Mouse (Mus musculus) kidney, postnatal 0 days (tissue): ENCODE measurements around the gene Tnni3k. TPM values are rescaled to one million over a fixed set of nuclear protein-coding genes. Genes with fewer than 3 reads are reported as not detected.

Experiments
- ATAC-seq: fragments of 200-750 bp; cut with Nextera tagmentation; replicated peaks from 2 replicates; pipeline ENCODE4 v1.8.0; 2017; ENCODE audit warnings: low read depth, moderate number of reproducible peaks, moderate TSS enrichment, moderate library complexity; ENCODE audit not compliant: low FRiP score
- DNase-seq: peaks from one replicate; pipeline ENCODE4 v3.0.0-alpha.2; 2016; ENCODE audit warnings: low spot score
- H3K27ac ChIP-seq: fragments of 300-500 bp; sonication (generic); 2 replicates; pipeline ENCODE4 v1.5.1; 2014; ENCODE audit warnings: mild to moderate bottlenecking
- H3K27me3 ChIP-seq: fragments of 300-500 bp; sonication (generic); 2 replicates; pipeline ENCODE4 v1.6.1; 2014; ENCODE audit warnings: low read length, mixed read lengths; ENCODE audit not compliant: insufficient read depth
- H3K36me3 ChIP-seq: fragments of 300-500 bp; sonication (generic); 2 replicates; pipeline ENCODE4 v1.6.1; 2014; ENCODE audit warnings: low read length, mixed read lengths; ENCODE audit not compliant: insufficient read depth
- H3K4me1 ChIP-seq: fragments of 300-500 bp; sonication (generic); replicated peaks from 2 replicates; pipeline ENCODE4 v1.6.1; 2014; ENCODE audit warnings: antibody characterized with exemption, low read length, mixed read lengths; ENCODE audit not compliant: insufficient read depth
- H3K4me2 ChIP-seq: fragments of 300-500 bp; sonication (generic); 2 replicates; pipeline ENCODE4 v1.6.1; 2014; ENCODE audit warnings: mild to moderate bottlenecking, low read length, moderate library complexity, mixed read lengths
- H3K4me3 ChIP-seq: fragments of 300-500 bp; sonication (generic); replicated peaks from 2 replicates; pipeline ENCODE4 v1.5.1; 2014; ENCODE audit warnings: low read depth, low read length
- H3K9ac ChIP-seq: fragments of 300-500 bp; sonication (generic); 2 replicates; pipeline ENCODE4 v1.6.1; 2014; ENCODE audit warnings: low read depth, low read length
- H3K9me3 ChIP-seq: fragments of 300-500 bp; sonication (generic); replicated peaks from 2 replicates; pipeline ENCODE4 v1.6.1; 2016; ENCODE audit warnings: low read length, inconsistent platforms, mixed read lengths
- CTCF ChIP-seq: IDR thresholded peaks from 2 replicates; pipeline ENCODE4 v1.5.1; 2016; ENCODE audit warnings: antibody characterized with exemption, low read depth, mild to moderate bottlenecking, moderate library complexity
- WGBS: fragments of 180-500 bp; shearing (Covaris S2); extraction: QIAGEN DNeasy Blood & Tissue Kit; methylation state at CpG from one replicate; pipeline ENCODE4 v1.1.7; 2014; 5-methylcytosine and 5-hydroxymethylcytosine counted together
- polyA plus RNA-seq: library from polyadenylated mRNA; unstranded; fragments of >200 nt; fragmentation: Nextera tagmentation; extraction: Ambion mirVana; gene quantifications from 2 replicates; pipeline ENCODE4 v1.2.1, GENCODE M21; 2015

The Tnni3k gene
- polyA plus RNA-seq, 1 experiment from 2014 or later: not detected

DNA sequence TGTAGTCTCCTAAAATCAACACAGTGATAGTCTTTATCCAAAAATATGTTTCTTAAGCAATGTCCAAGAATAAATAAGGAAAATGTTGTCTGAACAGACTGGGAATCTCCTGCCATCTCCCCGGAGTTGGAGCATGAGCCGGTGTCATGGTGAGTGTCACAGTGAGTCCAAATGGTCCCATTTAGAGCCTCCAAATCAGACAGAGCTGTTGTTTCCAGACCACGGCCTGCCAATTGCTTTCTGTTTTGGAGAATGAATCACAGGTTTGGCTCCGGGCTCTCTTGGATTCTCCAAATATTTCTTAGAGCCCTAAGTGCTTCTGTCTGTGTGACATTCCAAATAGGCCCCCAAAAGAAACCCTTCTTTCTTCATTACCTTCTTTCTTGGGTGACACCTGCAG lies 256.4 kb downstream of the Tnni3k start:
- Histone ChIP-seq H3K4me2 (no peak overlapping the region), H3K4me1 (no peaks in the 10 kb centered on the region), H3K36me3 (no peaks in the 10 kb centered on the region), H3K4me3 (no peak overlapping the region), H3K27me3 (no peaks in the 10 kb centered on the region), H3K9me3 (no peaks in the 10 kb centered on the region), H3K9ac (no peak overlapping the region), H3K27ac (no peak overlapping the region)
- ATAC-seq: no peak
- 79% methylated on average over 4 of the region's 4 CpGs for WGBS
- no peak for DNase-seq
- TF ChIP-seq CTCF: no peak

DNA sequence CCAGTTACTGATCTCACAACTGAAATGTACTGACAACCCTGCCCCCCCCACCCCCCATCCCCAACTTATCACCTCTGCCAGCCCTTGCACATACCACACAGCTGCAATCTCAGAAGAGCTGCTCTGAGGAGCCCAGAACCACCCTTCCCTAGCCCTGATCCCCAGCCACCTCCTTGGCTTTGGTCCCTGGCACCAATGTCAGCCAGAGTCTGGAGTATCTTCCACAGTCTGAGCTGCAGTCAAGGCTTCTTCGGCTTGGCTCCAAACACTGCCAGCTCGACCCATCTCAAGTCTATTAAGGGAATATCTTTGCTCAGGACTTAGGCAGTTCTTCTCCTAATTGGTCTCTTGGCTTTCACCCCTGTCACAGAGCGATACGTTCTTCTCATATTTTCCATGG lies 261.6 kb downstream of the Tnni3k start:
- Histone ChIP-seq H3K36me3 (no peaks in the 10 kb centered on the region), H3K4me1 (no peaks in the 10 kb centered on the region), H3K4me2 (no peak overlapping the region), H3K4me3 (no peak overlapping the region), H3K9ac (no peak overlapping the region), H3K27ac (no peak overlapping the region), H3K9me3 (no peaks in the 10 kb centered on the region), H3K27me3 (no peaks in the 10 kb centered on the region)
- DNase-seq: no peak
- ATAC-seq: no peak
- 82% methylated on average over 4 of the region's 4 CpGs for WGBS
- no peak for TF ChIP-seq CTCF

DNA sequence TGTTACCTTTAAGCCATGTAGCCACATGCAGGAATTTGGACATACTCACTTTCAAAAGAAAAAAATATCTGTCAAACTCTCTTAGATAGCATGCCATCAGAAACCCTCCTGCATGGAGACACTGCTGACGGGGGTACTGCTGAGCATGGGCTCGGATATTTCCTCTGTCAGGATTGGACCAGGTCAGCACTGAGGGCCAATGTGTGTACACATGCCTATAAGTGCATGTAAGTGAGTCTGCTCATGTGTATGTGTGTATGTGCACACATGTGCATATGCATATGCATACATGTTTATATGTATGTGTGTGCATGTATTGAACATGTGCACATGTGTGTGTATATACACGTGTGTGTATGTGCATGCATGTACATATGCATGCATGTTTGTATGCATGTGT lies 267.6 kb downstream of the Tnni3k start:
- H3K4me2 ChIP-seq: no peak overlapping the region
- no peak for TF ChIP-seq CTCF
- H3K27me3 ChIP-seq: no peaks in the 10 kb centered on the region
- no peaks in the 10 kb centered on the region for H3K9me3 ChIP-seq
- ATAC-seq: no peak
- no peaks in the 10 kb centered on the region for H3K36me3 ChIP-seq
- no peak overlapping the region for H3K4me3 ChIP-seq
- WGBS: 81% methylated on average over 3 of the region's 3 CpGs
- no peak overlapping the region for H3K27ac ChIP-seq
- H3K4me1 ChIP-seq: no peaks in the 10 kb centered on the region
- H3K9ac ChIP-seq: no peak overlapping the region
- no peak for DNase-seq

DNA sequence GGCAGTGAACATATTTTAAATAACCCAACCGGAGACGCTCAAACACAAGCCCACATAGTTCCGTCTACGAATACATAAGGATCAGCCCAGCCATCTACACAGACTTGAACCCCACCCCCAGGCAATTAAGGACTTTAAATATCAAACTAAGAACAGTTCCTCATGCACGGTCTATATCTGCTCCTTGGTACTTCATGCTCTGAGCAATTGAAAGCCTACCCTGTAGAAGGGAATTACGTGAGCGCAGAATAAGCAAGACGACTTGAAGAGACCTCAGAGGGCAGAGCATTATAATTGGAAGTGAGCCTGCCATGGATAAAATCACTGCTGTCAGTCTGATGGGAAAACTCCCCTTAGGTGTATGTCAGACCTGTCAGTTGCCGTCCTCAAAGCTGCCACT lies 268.9 kb downstream of the Tnni3k start:
- WGBS: 83% methylated on average over 9 of the region's 9 CpGs
- no peak for ATAC-seq
- H3K27me3 ChIP-seq: no peaks in the 10 kb centered on the region

DNA sequence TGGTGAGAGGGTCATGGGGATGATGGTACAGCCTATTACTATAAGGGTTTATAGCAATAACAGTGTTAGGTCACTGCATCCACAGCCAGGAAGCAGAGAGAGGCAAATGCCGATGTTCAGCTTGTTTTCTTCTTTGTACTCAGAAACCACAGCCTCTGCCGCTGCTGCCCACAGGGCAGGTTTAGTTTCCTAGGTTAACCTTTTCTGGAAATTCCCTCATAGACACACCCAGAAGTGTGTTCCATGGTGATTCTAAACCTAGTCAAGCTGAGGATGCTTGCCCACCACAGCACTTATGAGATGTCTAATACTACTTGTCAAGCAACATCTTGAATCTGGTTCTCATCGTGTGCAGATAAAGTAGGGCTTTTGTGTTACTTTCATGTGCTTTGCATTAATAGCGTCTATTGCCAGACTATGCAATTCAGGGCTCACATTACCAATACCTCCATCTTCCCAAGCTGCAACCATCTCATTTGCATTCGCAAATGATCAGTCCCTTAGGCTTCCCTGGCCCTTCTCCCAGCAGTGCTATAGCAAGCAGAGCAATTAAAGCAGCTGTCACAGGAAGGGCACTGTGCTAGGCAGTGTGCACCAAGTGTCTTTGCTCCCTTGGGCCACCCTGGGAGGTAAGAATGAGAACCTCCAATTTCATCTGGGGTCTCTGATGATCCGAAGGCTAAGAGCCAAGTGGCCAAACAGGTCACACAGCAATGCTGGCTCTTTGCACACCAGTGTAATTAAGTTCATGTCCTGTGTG lies 276.2 kb downstream of the Tnni3k start:
- no peaks in the 10 kb centered on the region for H3K27me3 ChIP-seq
- no peak overlapping the region for H3K27ac ChIP-seq
- TF ChIP-seq CTCF: no peak
- no peaks in the 10 kb centered on the region for H3K9me3 ChIP-seq
- H3K4me3 ChIP-seq: no peak overlapping the region
- H3K4me2 ChIP-seq: no peak overlapping the region
- WGBS: 66% methylated on average over 6 of the region's 6 CpGs
- DNase-seq: no peak
- no peak for ATAC-seq
- no peaks in the 10 kb centered on the region for H3K36me3 ChIP-seq
- no peaks in the 10 kb centered on the region for H3K4me1 ChIP-seq
- no peak overlapping the region for H3K9ac ChIP-seq

More for the DNA sequence above, 268.9 kb downstream of the Tnni3k start:
- no peak for TF ChIP-seq CTCF
- H3K4me1 ChIP-seq: no peaks in the 10 kb centered on the region
- no peaks in the 10 kb centered on the region for H3K36me3 ChIP-seq
- no peak for DNase-seq
- no peak overlapping the region for H3K4me3 ChIP-seq
- no peak overlapping the region for H3K9ac ChIP-seq
- H3K4me2 ChIP-seq: no peak overlapping the region
- no peak overlapping the region for H3K27ac ChIP-seq
- H3K9me3 ChIP-seq: no peaks in the 10 kb centered on the region

DNA sequence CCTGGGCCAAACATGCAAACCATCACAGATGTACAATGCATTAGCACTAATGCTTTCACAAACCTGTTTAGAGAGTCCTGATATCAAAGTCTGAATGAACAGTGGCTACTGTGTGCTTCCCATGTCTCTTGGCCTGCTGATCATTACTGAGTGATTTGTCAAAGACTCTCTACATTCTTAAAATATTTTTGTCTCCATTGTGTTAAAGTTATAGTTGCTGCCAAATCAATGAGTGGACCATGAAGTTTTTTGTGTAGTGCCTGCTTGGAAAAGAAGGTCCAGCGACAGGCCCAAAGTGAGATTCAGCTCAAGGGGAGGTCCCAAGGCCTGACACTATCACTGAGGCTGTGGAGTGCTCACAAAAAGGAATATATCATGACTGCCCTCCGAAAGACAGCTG lies 283.6 kb downstream of the Tnni3k start:
- DNase-seq (no peak), ATAC-seq (no peak)
- H3K4me2 ChIP-seq: no peak overlapping the region
- no peak overlapping the region for H3K9ac ChIP-seq
- 87% methylated on average over 2 of the region's 2 CpGs for WGBS
- TF ChIP-seq CTCF: no peak
- H3K4me3 ChIP-seq: no peak overlapping the region
- H3K9me3 ChIP-seq: no peaks in the 10 kb centered on the region
- no peaks in the 10 kb centered on the region for H3K36me3 ChIP-seq
- no peak overlapping the region for H3K27ac ChIP-seq
- H3K4me1 ChIP-seq: no peaks in the 10 kb centered on the region
- no peaks in the 10 kb centered on the region for H3K27me3 ChIP-seq

DNA sequence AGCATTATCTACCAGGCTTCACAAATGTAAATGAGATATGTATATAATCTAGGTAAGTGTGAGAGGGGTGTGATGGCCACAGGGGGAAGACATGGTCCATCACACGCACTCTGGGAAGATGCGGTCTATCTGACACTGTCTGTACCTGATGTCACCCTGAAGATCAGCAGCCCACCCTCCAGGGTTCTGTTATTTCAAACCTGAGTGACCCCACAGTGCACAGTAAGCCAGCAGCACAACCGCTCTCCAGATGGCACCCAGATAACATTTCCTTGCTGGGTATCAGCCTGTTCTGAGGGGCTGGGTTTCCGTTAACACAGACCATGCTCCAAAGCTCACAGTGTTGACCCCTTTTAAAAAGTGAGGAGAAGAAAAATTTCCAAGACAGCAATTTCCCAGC lies 288.9 kb downstream of the Tnni3k start:
- WGBS: 49% methylated on average over 4 of the region's 4 CpGs
- H3K27ac ChIP-seq: no peak overlapping the region
- no peaks in the 10 kb centered on the region for H3K36me3 ChIP-seq
- no peaks in the 10 kb centered on the region for H3K4me1 ChIP-seq
- H3K9me3 ChIP-seq: no peaks in the 10 kb centered on the region
- DNase-seq (no peak), ATAC-seq (no peak)
- TF ChIP-seq CTCF: no peak
- H3K4me2 ChIP-seq: no peak overlapping the region
- no peak overlapping the region for H3K9ac ChIP-seq
- no peak overlapping the region for H3K4me3 ChIP-seq
- H3K27me3 ChIP-seq: no peaks in the 10 kb centered on the region
